Mouse (Mus musculus): Measurements from ENCODE around the gene Tec.

DNA sequence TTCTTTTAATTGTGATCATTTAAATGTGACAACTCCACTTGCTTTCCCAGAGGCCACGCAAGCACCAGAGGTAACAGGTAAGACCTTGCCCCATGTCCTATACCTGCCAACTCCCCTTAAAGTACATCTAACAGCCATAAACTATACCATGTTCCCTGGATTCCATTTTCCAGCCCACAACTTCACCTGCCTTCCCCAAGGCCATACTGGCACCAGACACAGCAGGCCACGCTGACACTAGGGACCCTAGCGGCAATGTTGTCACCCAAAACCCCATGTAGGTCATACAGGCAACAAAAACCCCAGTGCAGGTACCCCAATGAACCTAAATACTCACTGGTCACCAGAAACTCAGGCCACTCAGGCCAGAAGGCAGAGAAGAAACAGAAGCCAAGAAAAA lies 32.6 kb downstream of the Tec start:
- TF ChIP-seq CTCF (conservative IDR thresholded peaks at IDR 0.05 in 1 of 2, IDR thresholded peaks at IDR 0.05 in 1 of 2; ENCODE audit: low read depth in 2 of 2, low read length in 2 of 2) (no peak), SMC3 (IDR thresholded peaks at IDR 0.05; ENCODE audit: low read depth, low read length) (no peak), HCFC1 (IDR thresholded peaks at IDR 0.05; ENCODE audit: low read depth, low read length) (no peak)

All from CH12.LX (cell line).